Mouse (Mus musculus): ENCODE measurements at regions not wholly inside any gene's neighbourhood (a gene's known extent, or its start where the extent isn't known, plus 50 kb on each side); places are given as distances from the start of the nearest gene placed in this dataset.

DNA sequence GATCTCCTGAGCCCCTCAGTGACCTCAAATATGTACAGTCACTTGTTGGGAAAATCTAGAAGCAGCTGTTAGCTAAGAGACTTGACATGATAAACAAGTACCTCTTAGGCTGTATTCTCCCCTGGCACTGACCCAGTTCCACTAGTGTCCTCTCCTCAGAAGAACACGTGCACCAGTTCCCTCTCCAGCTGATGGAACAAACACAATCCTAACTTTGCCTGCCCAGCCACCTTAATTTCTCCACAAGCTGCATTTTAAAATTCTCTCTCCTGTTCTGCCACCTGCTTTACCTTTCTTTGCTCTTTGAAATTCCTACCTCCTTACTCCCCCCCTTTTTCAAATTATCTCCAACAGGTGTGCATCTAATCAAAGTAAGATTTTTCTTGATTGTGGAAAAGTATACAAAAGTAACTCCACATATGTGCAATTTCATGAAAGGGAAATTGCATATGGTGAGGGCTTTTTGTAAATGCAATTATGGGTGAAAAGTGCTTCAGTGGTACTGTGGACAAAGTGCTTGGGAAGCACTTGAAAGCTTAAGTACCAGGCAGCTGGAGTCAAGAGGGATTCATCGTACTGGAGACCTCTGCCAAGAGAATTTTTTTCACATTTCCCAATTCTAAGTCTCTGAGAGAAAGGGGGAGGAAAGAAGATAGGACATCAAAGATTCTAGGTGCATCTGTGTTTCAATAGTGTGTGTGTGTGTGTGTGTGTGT, 590.7 kb upstream of the Acvr2a start:
- no peak for DNase-seq (ENCODE audit: low read depth, low spot score)

DNA sequence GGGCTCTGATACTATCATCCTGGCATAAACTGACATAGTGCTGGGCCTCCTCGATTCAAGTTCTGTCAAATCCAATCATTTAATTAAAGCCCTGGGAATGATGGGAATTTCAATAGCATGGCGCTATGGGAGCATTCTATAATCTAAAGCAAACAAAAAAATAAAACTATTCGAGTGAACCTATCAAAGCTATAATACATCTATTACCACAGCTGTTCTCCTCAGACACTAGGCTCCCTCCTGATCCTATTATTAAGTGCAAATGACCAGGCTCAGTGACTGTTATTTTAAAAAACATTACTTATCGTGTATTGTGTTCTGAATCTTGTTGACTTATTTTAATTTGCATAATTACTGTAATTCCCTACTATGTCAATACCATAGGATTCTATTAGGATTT, 563.7 kb upstream of the Acvr2a start:
- no peak for DNase-seq (ENCODE audit: low read depth, low spot score)

- no peak for DNase-seq (ENCODE audit: low read depth, low spot score)
Observed at GRCm38 (mm10) chr2:48260299-48260698, 553.6 kb upstream of the Acvr2a start.

All from telencephalon, adult 2 months (tissue).